Mouse (Mus musculus): ENCODE measurements around the gene Mrtfa.

Mrtfa gene

DNA sequence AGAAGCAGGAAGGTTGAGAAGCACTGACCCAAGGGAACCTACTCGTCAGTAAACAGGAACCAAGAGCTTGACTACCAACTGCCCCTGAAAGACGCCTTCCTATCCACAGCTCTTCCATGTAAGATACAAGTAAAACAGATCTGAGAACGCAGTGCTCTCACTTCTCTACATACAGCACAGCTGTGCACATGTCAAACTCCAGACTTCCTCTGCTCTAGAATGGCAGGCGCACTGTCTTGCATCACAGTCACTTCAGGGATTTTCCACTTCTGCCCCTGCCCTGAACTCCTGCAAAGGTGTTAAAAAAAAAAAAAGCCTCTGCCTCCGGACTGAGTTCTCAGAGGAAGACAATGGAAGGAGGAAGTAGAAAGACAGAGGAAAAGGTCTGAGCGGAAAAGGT lies 78.0 kb downstream of the Mrtfa start:
- in situ Hi-C loops (cut with MboI; ENCODE audit: unreplicated experiment in 2 of 2) = no loop called here

GRCm38 (mm10) chr15:81110315-81110714 lies 80.2 kb downstream of the Mrtfa start:
- in situ Hi-C loops (cut with MboI; ENCODE audit: unreplicated experiment in 2 of 2) = no loop called here

- in situ Hi-C loops (cut with MboI; ENCODE audit: unreplicated experiment in 2 of 2) = no loop called here
Measured at GRCm38 (mm10) chr15:81105962-81106361, 84.6 kb downstream of the Mrtfa start.

DNA sequence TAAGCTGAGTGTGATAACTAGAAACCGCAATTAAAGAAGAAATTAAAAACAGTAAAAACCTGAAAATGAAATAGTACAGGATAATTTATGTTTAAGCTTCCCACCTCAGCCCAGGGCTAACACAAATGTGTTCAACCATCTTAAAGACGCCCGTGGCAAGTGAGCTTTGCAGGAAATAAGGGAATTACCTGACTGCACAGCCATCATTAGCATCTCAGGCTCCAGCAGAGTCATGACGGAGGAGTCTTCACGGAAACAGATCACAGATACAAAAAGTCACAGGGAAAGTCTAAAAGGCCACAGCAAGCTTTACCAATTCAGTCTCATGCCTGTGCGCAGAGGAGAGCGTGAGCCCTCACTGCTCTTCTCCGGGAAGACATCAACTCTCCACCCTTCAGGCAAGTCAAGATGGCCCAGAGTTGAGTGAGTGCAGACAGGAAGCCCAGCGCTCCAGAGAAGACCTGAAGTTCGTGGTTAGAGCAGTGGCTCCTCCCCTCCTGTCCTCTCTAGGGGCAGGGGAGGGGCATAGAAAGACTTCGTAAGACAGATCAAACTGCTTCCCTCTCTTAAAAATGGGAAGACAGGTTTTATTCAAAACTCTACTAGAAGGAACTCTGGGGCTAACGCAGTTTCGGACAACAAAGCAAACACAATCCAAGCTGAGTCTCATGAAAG lies 85.8 kb downstream of the Mrtfa start:
- in situ Hi-C loops (cut with MboI; ENCODE audit: unreplicated experiment in 2 of 2) = no loop called here

GRCm38 (mm10) chr15:81103500-81103899 lies 87.1 kb downstream of the Mrtfa start:
- in situ Hi-C loops (cut with MboI; ENCODE audit: unreplicated experiment in 2 of 2) = no loop called here

- in situ Hi-C loops (cut with MboI; ENCODE audit: unreplicated experiment in 2 of 2) = no loop called here
Measured at GRCm38 (mm10) chr15:81102274-81102879, 88.2 kb downstream of the Mrtfa start.

DNA sequence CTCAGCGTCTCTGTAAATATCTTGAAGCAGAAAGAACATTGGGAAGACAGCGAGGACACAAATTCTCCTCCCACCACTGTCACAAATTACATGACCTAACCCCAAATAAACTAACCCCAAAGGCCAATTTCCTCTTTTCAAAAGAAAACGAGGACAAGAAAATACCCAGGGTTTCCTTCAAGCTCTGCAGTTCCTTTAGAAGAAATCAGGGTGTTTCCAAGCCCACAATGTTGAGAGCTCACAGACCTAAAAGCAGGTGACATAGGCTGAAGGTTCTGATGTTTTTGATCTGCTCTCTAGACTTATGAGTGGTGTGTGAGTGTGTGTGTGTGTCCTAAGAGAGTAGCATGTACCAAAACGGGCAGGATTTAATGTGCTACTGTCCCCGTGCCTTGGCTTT lies 89.2 kb downstream of the Mrtfa start:
- in situ Hi-C loops (cut with MboI; ENCODE audit: unreplicated experiment in 2 of 2) = no loop called here

DNA sequence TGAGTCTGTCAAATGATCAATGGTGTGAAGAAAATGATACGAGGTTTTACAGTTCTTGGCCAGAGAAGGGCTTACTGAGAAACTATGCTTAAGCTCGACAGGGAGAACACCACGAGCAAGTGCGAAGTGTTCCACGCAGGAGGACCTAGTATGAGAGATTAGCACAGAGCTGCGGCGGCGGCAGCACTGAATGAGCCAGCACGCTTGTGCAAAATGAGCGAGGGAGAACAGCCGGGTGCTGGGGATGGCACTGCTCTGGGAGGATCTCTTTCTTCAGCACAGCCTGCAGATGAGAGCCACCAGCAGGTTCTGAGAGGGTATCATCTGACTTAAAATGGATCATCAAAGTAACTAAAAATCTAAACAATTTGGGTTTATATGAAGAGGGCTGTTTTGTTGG lies 91.3 kb downstream of the Mrtfa start:
- in situ Hi-C loops (cut with MboI; ENCODE audit: unreplicated experiment in 2 of 2) = no loop called here

- in situ Hi-C loops (cut with MboI; ENCODE audit: unreplicated experiment in 2 of 2) = no loop called here
Measured at GRCm38 (mm10) chr15:81098689-81099088, 91.9 kb downstream of the Mrtfa start.

DNA sequence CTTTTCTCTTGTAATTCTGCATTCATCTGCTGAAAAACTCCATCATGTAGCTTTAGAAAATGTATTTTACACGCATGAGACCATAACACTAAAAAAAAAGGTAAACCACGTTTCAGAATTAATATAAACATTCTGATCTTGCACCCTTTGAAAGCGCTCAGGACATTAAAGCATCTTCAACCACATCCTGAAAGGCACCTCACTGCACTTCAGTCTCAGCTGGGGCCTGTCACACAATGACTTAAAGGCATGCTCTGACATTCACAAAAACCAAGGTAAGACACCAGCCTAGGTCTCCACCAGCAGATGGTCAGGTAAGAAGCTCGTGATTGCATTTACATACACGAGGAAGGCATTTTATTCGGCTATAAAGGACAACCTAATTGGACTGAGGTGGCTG lies 92.7 kb downstream of the Mrtfa start:
- in situ Hi-C loops (cut with MboI; ENCODE audit: unreplicated experiment in 2 of 2) = no loop called here

DNA sequence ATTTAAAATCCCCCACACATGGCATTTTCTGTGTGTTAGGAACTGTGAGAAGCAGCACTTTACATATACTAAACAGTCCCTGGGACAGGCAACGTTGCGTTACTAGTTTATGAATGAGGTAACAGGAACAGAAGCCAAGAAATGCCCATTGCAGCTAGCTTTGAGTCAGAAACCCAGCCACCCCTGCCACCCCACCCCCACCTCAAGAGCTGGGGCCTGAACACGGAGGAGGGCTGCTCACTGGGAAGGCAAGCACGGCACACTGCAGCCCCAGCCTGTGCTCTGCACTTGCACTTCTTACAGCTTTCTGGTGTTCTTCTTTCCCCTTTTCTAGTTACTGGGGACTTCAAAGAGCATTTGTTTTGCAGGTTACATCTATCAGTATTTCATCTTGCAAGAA lies 93.1 kb downstream of the Mrtfa start:
- in situ Hi-C loops (cut with MboI; ENCODE audit: unreplicated experiment in 2 of 2) = no loop called here

DNA sequence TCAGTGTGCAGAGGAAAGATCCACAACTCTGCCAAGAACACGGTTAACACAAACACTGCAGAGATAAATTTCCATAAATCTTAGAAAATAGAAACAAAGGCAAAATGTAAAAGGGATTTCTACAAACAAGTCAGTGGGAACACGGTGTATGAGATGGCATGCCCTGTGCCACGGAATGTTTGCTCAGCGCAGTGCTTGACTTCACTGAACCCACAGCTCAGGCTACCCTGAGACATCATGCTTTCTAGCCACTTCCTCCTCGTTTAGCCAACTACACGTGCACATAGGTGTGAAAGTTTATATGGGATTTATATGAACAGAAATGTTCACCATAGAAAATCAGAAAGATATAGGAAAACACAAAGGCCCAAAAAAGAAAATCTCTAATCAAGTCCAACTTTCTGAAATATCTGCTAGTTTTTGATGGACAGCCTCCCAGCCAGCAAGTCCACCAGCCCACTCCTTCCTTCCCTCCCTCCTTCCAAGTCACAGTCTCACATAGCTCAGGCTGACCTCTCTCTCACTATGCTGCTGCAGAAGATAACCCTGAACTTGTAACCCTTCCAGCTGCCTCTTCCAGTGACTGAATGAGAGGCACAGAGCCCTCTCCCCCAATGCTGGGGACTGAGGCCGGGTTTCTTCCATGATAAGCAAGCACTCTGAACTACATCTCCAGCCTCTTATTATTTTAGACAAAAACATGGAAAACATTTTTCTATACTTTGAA lies 94.1 kb downstream of the Mrtfa start:
- in situ Hi-C loops (cut with MboI; ENCODE audit: unreplicated experiment in 2 of 2) = no loop called here

DNA sequence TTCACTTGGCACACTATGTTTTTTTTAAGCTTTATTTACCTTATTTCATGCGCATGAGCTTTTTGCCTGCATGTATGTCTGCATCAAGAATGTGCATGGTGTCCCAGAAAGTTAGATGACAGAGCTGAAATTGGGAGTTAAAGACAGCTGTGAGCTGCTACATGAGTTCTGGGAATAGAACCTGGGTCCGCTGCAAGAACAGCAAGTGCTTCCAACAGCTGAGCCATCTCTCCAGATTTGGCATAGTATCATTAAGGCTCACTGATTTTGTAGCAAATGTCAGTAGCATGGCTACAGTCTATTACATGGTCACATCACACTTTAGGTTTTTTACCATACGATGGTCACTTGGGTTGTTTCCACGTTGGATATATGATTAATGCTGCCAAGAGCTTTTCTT lies 97.5 kb downstream of the Mrtfa start:
- in situ Hi-C loops (cut with MboI; ENCODE audit: unreplicated experiment in 2 of 2) = no loop called here

DNA sequence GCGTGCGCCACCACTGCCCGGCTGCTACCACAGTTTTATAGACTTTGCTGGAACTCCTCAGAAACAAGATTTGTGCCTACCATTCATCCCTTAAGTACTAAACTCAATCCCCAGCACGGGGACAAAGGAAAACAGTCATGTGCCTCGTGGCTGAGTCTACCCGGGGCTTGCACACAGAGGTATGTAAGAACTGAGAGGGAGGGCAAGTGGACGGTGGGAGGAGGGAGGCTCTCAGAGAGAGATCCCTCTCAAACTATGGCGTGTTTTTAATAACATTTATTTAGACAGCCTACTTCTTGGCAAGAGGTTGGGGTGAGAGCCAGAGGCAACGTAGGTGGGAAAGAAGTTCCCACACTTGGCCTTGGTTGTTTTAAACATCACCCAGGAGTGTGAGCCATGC lies 98.8 kb downstream of the Mrtfa start:
- in situ Hi-C loops (cut with MboI; ENCODE audit: unreplicated experiment in 2 of 2) = no loop called here

DNA sequence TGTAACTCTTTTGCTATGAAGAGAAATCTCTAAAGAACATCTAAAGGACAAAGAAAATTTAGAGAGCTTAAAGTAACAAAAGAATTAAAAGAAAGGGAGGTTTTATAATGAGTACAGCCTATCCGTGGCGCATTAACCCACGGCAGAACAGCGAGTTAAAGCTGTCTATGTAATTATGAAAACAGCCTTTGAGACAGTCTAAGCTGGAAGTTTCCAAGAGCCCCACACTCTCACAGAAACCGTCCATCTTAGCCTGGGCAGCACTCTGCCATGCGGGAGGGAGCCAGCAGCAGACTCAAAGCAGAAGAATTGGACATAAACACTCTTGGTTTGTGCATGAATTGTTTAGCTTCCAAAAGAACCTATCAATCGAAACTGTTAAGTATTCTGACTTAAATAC lies 103.0 kb downstream of the Mrtfa start:
- in situ Hi-C loops (cut with MboI; ENCODE audit: unreplicated experiment in 2 of 2) = no loop called here

DNA sequence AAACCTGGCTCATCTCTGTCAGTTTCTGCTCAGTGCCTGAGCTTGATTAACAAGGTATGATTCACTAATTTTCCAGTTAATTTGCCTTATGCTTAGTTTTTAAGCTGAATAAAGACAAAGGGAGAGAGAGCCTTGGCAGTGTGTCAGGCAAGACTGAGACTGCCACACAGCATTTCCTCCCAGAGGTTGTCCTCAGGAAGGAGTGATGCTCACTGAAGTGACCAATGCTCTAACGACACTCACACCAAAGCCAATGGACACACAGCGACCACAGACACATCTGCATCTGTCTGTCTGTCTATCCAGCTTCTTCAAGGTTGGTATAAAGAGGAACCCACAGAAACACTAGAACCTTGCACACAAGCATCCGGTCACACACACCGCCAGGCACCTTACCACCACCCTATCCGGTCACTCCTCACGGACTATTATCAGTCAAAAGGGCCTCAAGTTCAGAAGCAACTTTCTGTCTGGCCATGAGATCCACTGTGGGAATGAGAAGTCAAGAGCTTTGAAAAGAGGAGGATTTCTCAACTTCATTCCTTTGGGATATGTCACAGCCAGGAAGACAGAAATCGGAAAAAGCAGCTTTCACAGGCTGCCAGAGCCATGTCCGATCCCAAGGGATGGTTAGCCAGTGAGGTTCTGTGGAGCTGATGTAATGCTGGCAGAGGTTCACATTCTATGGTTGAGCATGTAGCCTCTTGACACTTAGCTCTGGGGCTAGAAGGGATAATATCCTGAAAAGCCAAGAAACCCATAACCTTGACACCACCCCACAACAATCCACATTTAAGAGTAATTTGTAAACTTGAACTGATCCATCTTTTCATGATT lies 103.7 kb downstream of the Mrtfa start:
- in situ Hi-C loops (cut with MboI; ENCODE audit: unreplicated experiment in 2 of 2) = no loop called here

DNA sequence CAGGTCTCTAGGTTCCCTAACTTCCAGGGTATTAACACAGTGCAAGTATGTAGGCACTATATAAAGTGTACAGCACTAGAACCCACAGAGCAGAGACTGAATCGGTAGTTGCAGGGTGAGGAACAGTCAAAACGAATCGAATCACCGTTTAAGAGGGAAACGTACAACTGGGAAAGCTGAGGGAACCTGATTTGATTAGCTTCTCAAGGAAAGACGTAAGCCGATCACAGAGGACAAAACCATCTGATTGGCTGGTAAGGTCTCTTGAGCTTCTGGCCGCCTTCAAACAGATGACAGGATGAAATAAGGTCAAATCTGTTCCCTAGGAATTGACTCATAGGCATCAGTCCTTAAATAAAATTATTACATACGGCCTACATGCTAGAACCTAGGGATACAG lies 106.7 kb downstream of the Mrtfa start:
- in situ Hi-C loops (cut with MboI; ENCODE audit: unreplicated experiment in 2 of 2) = no loop called here

- in situ Hi-C loops (cut with MboI; ENCODE audit: unreplicated experiment in 2 of 2) = no loop called here
Measured at GRCm38 (mm10) chr15:81083281-81083680, 107.3 kb downstream of the Mrtfa start.

DNA sequence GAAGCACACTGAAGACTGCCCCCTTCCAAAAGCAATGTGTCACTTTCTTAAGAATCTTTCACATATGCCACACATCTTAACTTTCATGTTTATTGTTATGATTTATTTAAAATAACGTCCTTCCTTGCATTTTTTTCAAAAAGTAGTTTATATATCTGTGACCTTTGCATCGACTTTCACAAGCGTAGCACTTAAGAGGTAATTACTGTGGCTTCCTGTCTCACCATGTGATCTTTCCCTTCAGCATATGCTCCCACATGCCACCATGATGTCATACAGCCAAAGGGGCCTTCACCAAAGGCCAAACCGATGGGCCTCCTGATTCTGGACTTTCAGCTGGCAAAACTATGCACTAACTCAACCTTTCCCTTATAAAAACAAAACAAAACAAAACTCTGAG lies 109.3 kb downstream of the Mrtfa start:
- in situ Hi-C loops (cut with MboI; ENCODE audit: unreplicated experiment in 2 of 2) = no loop called here

DNA sequence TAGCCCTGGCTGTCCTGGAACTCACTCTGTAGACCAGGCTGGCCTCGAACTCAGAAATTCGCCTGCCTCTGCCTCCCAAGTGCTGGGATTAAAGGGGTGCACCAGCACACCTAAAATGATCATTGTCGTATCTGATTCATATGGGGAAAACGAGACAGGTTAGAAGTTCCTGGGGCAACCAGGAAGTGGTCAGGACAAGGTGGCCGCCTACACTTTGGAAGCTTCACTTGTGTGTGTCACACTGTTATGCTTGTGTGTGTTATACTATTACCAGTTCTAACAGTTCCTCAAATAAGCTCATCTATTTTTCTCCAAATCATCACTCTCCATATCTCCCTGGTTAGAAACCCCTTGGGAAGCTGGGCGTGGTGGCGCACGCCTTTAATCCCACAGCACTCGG lies 110.2 kb downstream of the Mrtfa start:
- in situ Hi-C loops (cut with MboI; ENCODE audit: unreplicated experiment in 2 of 2) = no loop called here

DNA sequence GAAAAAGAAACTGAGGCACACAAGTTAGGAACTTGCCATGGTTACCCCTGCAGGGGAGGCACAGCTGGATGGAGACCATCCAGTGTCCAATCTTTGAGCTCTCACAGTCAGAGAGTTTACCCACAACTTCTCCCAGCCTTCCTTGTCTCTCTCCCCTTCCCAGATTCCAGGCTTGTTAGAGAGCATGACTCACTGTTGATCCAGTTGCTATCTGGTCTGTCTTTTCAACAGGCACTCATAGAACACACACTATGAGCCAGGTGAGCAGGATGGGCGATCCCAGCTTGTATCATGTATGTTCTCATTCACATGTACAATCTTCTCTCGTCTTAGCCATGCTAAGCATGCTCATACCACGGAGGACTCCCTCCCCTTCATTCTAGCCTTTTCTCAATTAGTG lies 111.3 kb downstream of the Mrtfa start:
- in situ Hi-C loops (cut with MboI; ENCODE audit: unreplicated experiment in 2 of 2) = loop anchor here (5.0 kb wide), 2 partner anchors 118 to 223 kb away; no protein-coding TSS in a partner anchor

Measured in v-Abl transformed pro-B cells (cell line).